Mouse (Mus musculus): ENCODE data around the gene Phf21b.
A peak's percentile ranks its signal among the peaks of the same experiment; 100 is the strongest.
"Not testable (repeated sequence)": the region's sequence is repeated elsewhere in the genome, so short reads cannot be mapped to it uniquely, and the experiment has no call there.

The Phf21b gene

DNA sequence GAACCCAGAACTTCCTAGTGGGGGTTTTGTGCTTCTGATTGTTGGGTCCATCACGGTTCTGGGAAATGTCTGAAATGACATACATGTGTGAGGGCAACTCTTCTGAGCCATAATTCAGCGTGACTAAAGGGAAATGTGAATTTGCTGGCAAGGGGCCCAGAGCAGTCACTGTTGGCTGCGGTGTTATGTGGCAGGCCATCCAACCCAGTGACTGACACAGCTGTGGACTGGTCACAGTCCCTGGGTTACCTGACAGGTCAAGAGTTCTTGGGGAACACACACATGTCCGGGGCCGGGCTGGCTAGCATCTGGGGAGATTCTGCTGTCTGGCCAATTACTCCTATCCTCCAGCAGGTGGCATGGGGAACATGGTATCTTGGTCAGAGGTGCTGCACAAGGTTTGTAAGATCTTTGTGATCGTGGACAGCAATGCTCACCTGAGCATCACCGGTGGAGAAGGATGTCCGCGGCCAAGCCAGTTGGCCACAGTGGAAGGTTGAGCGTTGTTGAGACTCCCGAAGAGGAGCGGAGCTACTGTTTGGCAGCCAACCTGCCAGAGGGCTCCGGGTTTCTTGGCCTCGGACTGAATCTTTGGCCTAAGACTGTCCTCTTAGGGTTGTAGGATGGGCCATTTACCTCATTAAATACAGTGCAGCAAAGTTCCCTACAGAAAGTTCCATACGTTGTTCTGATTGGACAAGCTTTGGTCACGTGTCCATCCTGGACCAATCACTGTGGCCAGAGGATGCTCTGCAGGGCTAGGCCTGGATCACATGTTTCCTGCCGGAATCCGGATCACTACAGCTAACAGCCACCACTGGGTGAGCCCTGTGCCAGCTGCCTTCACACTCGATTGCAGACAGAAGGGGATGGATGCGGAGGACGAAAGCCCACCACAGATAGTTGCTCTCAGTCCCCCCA is 83.4 kb downstream of the Phf21b start:
- DNase-seq: no peak

- no peak for DNase-seq
These were observed 86.1 kb downstream of the Phf21b start for GRCm38 (mm10) chr15:84769641-84770341.

DNA sequence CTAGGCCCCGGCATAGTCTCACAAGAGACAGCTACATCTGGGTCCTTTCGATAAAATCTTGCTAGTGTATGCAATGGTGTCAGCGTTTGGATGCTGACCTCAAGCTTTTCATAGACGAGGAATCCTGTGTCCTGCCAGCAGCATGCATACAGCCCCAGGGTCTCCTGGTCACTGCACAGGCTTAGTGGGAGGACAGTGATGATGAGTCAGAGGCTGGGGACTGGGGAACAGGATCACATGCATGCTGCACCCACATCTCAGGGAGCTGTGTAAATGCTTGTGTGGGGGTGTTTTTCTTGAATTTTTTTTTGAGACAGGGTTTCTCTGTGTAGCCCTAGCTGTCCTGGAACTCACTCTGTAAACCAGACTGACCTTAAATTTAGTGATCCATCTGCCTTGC is 87.3 kb downstream of the Phf21b start:
- DNase-seq: not testable (repeated sequence)

GRCm38 (mm10) chr15:84766621-84767020 is 89.2 kb downstream of the Phf21b start:
- no peak for DNase-seq

GRCm38 (mm10) chr15:84763423-84763812 is 92.4 kb downstream of the Phf21b start:
- DNase-seq: no peak

DNA sequence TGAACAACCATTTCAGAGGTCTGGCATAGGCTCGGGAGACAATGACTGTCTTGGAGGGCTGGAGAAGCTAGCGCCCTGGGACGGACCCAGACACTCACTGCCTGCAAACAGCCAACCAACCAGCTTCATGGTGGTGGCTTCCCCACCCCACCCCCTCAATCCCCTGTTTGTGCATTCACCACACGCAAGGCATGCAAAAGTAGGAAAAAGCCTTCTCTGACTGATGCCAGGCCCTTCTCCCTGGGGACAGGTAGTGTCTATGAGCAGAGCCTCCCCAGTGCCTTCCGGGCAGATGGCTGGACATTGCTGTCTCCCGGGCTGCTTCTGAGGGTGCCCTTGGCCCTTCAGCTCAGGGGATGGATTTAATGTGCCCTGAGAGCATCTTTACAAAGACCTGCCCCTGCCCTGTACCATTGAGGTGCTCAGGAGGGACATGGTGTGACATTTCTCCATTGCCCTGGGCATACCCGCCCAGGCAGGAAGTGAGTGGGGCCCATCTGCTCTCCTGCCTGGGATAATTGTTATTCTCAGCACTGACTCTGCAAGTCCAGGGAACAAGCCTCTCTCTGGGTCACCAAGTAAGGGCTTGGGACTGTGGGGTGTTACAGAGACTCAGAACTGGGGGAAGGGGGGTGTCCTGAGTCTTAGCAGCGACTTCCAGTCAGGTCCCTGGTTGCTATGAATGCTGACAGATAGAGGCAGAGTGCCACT is 93.0 kb downstream of the Phf21b start:
- no peak for DNase-seq

GRCm38 (mm10) chr15:84758493-84758892 is 97.4 kb downstream of the Phf21b start:
- no peak for DNase-seq

DNA sequence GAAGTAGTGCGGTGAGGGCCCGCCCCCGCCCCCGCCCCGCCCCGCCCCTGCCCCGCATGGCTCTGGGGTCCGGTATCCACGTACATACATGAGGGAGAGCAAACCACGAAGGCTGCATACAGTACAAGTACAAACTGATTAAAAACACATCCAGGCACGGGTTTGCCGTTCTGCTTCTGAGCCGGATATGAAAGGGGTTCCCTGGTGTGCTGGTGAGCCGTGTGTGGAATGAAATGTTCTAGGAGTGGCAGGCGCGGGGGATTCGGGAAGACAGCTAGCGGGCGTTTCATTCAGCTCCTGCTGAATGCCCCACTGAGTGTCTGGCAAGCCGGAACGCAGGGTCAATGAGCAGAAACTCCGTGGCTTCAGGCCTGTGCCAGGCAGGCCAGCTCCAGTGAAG is 99.4 kb downstream of the Phf21b start:
- DNase-seq: no peak

GRCm38 (mm10) chr15:84754987-84755386 is 100.9 kb downstream of the Phf21b start:
- DNase-seq: peak; percentile 9 to 10

GRCm38 (mm10) chr15:84745831-84746230 is 110.0 kb downstream of the Phf21b start:
- DNase-seq: no peak

GRCm38 (mm10) chr15:84744308-84744707 is 111.5 kb downstream of the Phf21b start:
- DNase-seq: no peak

- no peak for DNase-seq
These were observed 112.5 kb downstream of the Phf21b start for GRCm38 (mm10) chr15:84743347-84743746.

DNA sequence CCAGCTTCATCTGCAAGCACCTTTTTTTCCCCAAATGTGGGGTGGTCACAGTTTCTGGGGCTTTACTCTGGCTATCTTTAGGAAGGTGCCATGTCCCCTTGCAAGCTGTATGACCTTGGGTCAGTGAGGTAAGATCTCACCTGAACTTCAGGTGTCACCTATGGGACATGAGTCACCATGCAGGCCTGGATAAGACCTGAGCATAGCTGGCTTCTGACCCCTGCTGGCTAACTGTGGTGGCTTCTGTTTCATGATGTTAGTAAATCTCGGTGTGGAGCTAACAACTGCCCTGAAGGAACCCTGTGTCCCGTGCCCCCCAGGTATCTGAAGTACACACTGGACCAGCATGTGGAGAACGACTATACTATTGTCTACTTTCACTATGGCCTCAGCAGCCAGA is 114.3 kb downstream of the Phf21b start:
- no peak for DNase-seq

DNA sequence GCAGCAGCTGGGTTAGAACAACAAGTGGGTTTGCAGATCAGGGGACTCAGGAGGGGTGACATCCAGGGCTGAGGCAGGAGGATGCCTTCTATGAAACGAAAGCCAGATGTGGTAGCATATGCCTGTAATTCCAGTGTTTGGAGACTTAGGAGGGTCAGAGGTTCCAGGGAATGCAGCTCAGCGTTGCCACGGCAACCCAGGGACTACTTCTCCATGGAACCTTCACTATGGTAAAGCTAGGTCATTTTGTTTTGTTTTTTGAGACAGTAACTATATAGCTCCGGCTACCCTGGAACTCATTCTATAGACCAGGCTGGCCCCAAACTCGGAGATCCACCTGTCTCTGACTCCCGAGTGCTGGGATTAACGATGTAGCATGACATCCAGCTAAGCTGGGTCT is 117.6 kb downstream of the Phf21b start:
- DNase-seq: no peak

GRCm38 (mm10) chr15:84736994-84737346 is 118.9 kb downstream of the Phf21b start:
- DNase-seq: no peak

- no peak for DNase-seq
These were observed 119.4 kb downstream of the Phf21b start for GRCm38 (mm10) chr15:84736346-84736993.

All from thymus, adult 18-20 months (tissue).